Mouse (Mus musculus): Measurements from ENCODE around the gene Aanat. TPM values are rescaled to one million over a fixed set of nuclear protein-coding genes. Genes with fewer than 3 reads are reported as not detected.

The Aanat gene
- polyA plus RNA-seq, 1 experiment from 2014 or later = not detected

DNA sequence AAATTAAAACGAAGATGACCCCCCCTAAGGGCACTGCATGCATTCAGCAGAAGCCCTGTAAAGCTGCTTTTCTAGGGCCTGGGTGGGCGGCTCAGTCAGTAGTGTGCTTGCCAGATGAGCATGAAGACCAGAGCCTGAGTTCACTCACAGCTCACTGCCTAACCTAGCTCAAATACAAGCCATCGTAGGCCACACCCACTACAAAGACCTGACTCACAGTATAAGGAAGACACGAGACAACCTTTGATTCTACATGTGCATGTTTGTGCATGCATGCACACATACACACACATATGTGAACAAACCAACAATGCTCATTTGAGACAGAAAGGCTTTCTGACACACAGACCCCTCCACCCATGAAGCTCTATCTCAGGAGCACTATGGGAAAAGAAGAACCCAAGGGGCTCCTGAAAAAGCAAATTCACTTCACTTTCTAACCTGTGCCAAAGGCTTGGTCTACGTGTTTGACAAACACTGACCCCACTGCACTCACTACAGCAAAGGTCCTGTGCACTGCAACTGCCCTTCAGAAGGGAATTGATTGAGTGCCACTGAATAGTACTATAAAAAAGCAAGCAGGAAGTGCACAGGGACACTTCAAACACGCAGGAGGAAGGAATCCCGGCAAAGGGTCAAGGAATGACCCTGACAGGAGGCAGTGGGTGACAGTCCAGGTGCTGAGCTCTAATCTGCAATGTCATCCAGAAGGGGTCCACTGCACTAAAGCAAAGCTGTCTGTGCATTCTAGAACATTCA lies 20.8 kb upstream of the Aanat start:
- WGBS (ENCODE audit: missing documents) = 80% methylated on average over 7 of the region's 7 CpGs
- no peaks in the 10 kb centered on the region for H3K36me3 ChIP-seq (ENCODE audit: inconsistent target)
- no peak overlapping the region for H3K4me3 ChIP-seq (ENCODE audit: inconsistent target)
- H3K79me2 ChIP-seq (ENCODE audit: inconsistent target) = no peaks in the 10 kb centered on the region
- H3K27ac ChIP-seq = no peak overlapping the region

- Histone ChIP-seq H3K79me2 (ENCODE audit: inconsistent target) (no peaks in the 10 kb centered on the region), H3K27ac (no peak overlapping the region), H3K36me3 (ENCODE audit: inconsistent target) (no peaks in the 10 kb centered on the region), H3K4me3 (ENCODE audit: inconsistent target) (no peak overlapping the region)
- 93% methylated on average over 8 of the region's 8 CpGs for WGBS (ENCODE audit: missing documents)
Measured at GRCm38 (mm10) chr11:116567531-116567930, 18.7 kb upstream of the Aanat start.

DNA sequence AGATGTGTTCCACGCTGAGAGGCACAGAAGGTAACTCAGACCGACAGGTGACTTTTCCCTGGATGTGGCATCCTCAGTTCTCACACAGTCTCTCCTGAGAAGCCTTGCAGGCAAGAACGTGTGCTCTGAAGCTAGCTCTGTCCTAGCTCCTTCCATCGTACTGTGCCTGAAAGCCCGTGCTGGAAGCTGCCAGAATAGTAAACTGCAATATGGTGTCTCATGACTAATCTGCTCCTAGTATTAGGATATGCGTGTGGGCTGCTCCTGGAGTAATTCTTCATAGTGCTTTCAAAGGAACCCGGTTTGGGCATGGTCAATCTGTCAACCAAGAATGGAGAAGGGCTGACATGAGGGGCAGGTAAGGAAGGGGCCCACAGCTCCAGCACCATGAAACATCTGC lies 15.4 kb upstream of the Aanat start:
- H3K36me3 ChIP-seq (ENCODE audit: inconsistent target) = no peaks in the 10 kb centered on the region
- H3K27ac ChIP-seq = no peak overlapping the region
- peaks cover 9% of the 10 kb centered on the region; the same call in 1 of the 2 replicates for H3K79me2 ChIP-seq (ENCODE audit: inconsistent target)
- 91% methylated on average over 7 of the region's 7 CpGs for WGBS (ENCODE audit: missing documents)
- H3K4me3 ChIP-seq (ENCODE audit: inconsistent target) = no peak overlapping the region

DNA sequence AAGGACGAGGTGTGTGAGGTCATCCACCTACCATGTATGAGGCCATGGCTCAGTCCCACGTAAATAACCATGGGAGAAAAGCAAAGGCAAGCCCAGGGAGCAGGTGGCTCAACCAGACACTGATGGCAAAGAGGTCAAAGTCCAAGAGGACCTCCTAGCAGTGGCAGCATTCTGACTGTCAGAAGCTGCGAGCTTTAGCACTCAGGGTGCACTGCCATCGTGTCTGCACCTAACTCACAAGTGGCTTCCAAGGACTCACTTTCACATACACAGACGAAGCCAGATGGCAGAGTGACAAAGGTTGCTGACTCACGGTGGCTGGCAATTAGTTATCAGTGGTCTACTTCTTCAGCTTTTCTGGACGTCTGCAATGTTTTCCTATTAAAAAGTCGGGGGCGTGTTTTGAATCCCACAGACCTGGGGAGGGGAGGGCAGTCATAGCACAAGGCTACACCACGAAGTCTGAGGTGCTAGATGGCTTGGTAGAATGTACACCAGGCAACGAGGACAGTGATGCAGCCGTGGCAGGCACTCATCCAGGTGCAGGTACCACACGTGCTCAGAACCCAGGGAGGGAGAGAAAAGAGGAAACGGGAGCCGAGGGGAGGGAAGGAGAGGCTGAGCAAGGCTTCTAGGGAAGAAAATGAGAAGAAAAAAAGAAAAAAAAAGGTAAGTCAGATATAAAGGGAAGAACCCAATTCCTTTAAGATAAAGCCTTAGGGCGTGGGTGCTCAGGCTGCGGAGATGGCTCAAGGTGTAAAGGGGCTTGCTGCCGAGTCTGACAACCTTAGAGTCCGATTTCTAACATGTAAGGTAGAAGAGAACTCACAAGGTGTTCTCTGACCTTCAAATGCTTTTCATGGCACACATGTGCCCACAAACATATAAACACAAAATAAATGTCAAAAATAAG lies 14.2 kb upstream of the Aanat start:
- 51% methylated on average over 18 of the region's 19 CpGs for WGBS (ENCODE audit: missing documents)
- no peak overlapping the region for H3K4me3 ChIP-seq (ENCODE audit: inconsistent target)
- H3K79me2 ChIP-seq (ENCODE audit: inconsistent target) = peaks cover 11% of the 10 kb centered on the region; the same call in 1 of the 2 replicates
- no peaks in the 10 kb centered on the region for H3K36me3 ChIP-seq (ENCODE audit: inconsistent target)
- H3K27ac ChIP-seq = no peak overlapping the region

- no peaks in the 10 kb centered on the region for H3K36me3 ChIP-seq (ENCODE audit: inconsistent target)
- H3K79me2 ChIP-seq (ENCODE audit: inconsistent target) = peaks cover 11% of the 10 kb centered on the region; the same call in 1 of the 2 replicates
- H3K4me3 ChIP-seq (ENCODE audit: inconsistent target) = no peak overlapping the region
- 57% methylated on average over 12 of the region's 12 CpGs for WGBS (ENCODE audit: missing documents)
- no peak overlapping the region for H3K27ac ChIP-seq
Measured at GRCm38 (mm10) chr11:116572756-116573543, 13.3 kb upstream of the Aanat start.

- no peaks in the 10 kb centered on the region for H3K36me3 ChIP-seq (ENCODE audit: inconsistent target)
- no peak overlapping the region for H3K27ac ChIP-seq
- H3K79me2 ChIP-seq (ENCODE audit: inconsistent target) = peaks cover 11% of the 10 kb centered on the region; the same call in 1 of the 2 replicates
- 94% methylated on average over 6 of the region's 6 CpGs for WGBS (ENCODE audit: missing documents)
- no peak overlapping the region for H3K4me3 ChIP-seq (ENCODE audit: inconsistent target)
Measured at GRCm38 (mm10) chr11:116574486-116574885, 11.7 kb upstream of the Aanat start.

DNA sequence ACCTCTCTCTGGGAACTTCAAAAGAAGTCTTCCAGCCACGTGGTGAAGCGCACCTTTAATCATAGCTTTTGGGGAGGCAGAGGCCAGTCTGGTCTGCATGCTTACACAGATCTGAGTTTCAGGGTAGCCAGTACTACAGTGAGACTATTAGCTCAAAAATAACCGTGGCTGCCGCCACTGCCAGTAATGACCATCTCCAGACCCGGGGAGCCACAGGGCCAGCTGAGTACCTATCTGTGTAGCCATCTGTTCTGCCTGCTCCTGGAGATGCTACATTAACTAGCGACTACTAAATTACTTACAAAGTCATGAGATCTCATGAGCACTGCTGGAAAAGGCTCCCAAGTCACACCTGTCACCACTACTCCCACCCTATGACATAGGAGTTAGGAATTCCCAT lies 11.2 kb upstream of the Aanat start:
- H3K36me3 ChIP-seq (ENCODE audit: inconsistent target) = no peaks in the 10 kb centered on the region
- no peak overlapping the region for H3K4me3 ChIP-seq (ENCODE audit: inconsistent target)
- H3K79me2 ChIP-seq (ENCODE audit: inconsistent target) = peaks cover 11% of the 10 kb centered on the region; the same call in 1 of the 2 replicates
- no peak overlapping the region for H3K27ac ChIP-seq
- 97% methylated on average over 6 of the region's 6 CpGs for WGBS (ENCODE audit: missing documents)

- 97% methylated on average over 2 of the region's 2 CpGs for WGBS (ENCODE audit: missing documents)
- no peak overlapping the region for H3K4me3 ChIP-seq (ENCODE audit: inconsistent target)
- no peak overlapping the region for H3K27ac ChIP-seq
- peaks cover 11% of the 10 kb centered on the region; the same call in 1 of the 2 replicates for H3K79me2 ChIP-seq (ENCODE audit: inconsistent target)
- no peaks in the 10 kb centered on the region for H3K36me3 ChIP-seq (ENCODE audit: inconsistent target)
Measured at GRCm38 (mm10) chr11:116575396-116575795, 10.8 kb upstream of the Aanat start.

GRCm38 (mm10) chr11:116579280-116579679 lies 7.0 kb upstream of the Aanat start:
- 92% methylated on average over 3 of the region's 3 CpGs for WGBS (ENCODE audit: missing documents)
- H3K27ac ChIP-seq = no peak overlapping the region
- no peak overlapping the region for H3K4me3 ChIP-seq (ENCODE audit: inconsistent target)
- H3K79me2 ChIP-seq (ENCODE audit: inconsistent target) = peaks cover 11% of the 10 kb centered on the region; the same call in 1 of the 2 replicates
- H3K36me3 ChIP-seq (ENCODE audit: inconsistent target) = no peaks in the 10 kb centered on the region

- Histone ChIP-seq H3K36me3 (ENCODE audit: inconsistent target) (no peaks in the 10 kb centered on the region), H3K4me3 (ENCODE audit: inconsistent target) (no peak overlapping the region; the same call in 1 of the 2 replicates), H3K27ac (no peak overlapping the region), H3K79me2 (ENCODE audit: inconsistent target) (peaks cover 9% of the 10 kb centered on the region; the same call in 1 of the 2 replicates)
- 42% methylated on average over 10 of the region's 10 CpGs for WGBS (ENCODE audit: missing documents)
Measured at GRCm38 (mm10) chr11:116580031-116580652, 6.1 kb upstream of the Aanat start.

- H3K4me3 ChIP-seq (ENCODE audit: inconsistent target) = no peak overlapping the region; the same call in 1 of the 2 replicates
- under 1% methylated on average over 64 of the region's 91 CpGs for WGBS (ENCODE audit: missing documents)
- H3K36me3 ChIP-seq (ENCODE audit: inconsistent target) = no peaks in the 10 kb centered on the region
- no peak overlapping the region for H3K27ac ChIP-seq
- H3K79me2 ChIP-seq (ENCODE audit: inconsistent target) = peaks cover 2% of the 10 kb centered on the region; the same call in 1 of the 2 replicates
Measured at GRCm38 (mm10) chr11:116580711-116581375, 5.4 kb upstream of the Aanat start.

- no peak within 1 kb of the TSS; the same call in 1 of the 2 replicates for H3K4me3 ChIP-seq (ENCODE audit: inconsistent target)
- no peak within 1 kb of the TSS for H3K27ac ChIP-seq
- no peaks in the 10 kb centered on the region; the same call in 1 of the 2 replicates for H3K79me2 ChIP-seq (ENCODE audit: inconsistent target)
- WGBS (ENCODE audit: missing documents) = 2% methylated on average over 44 of the region's 51 CpGs
- no peaks in the 10 kb centered on the region for H3K36me3 ChIP-seq (ENCODE audit: inconsistent target)
Measured at GRCm38 (mm10) chr11:116581376-116581814, 4.8 kb upstream of the Aanat start, which contains the start of gene Ube2o. Gene Ube2o (minus strand): TSS chr11:116581447.

DNA sequence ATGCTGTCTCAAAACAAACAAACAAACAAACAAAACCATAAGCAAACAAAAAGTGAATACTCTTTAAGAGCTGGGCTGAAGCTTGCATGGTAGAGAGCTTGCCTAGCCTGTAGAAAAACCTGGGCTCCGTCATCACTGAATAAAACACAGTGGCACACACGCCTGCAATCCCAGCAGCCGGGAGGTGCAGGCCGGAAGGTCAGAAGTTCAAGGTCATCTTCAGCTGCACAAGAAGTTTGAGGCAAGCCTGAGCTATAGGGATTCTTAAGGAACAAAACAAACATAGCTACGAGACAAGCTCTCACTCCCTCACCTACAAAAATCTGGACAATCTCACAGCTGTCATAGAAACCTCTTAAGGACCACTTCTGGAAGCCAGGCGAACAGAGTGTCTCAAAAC lies 550 bp upstream of the Aanat start:
- Histone ChIP-seq H3K36me3 (ENCODE audit: inconsistent target) (no peaks in the 10 kb centered on the region), H3K79me2 (ENCODE audit: inconsistent target) (no peaks in the 10 kb centered on the region), H3K27ac (no peak overlapping the region), H3K4me3 (ENCODE audit: inconsistent target) (no peak overlapping the region)
- WGBS (ENCODE audit: missing documents) = 84% methylated on average over 6 of the region's 6 CpGs

Data from macrophage (primary cell).